Mouse (Mus musculus): ENCODE data around the gene Myom1.

- TF ChIP-seq CTCF (conservative IDR thresholded peaks at IDR 0.05; ENCODE audit: low read length) (no peak), POU5F1 (IDR thresholded peaks at IDR 0.05; ENCODE audit: borderline replicate concordance, low read length) (no peak)
These were observed 3.2 kb upstream of the Myom1 start for GRCm38 (mm10) chr17:70999187-70999586.
